Mouse (Mus musculus) CD4-positive, CD25-positive, alpha-beta regulatory T cell, adult 9 weeks (primary cell): ENCODE data around the gene Tmem179b. TPM values are rescaled to one million over a fixed set of nuclear protein-coding genes. Genes with fewer than 3 reads are reported as not detected.

Source experiments
- polyA plus RNA-seq: library from polyadenylated mRNA; unstranded; fragments of 100-300 nt; shearing (Covaris generic); gene quantifications from one replicate; pipeline ENCODE4 v1.2.1, GENCODE M21; 2017

Tmem179b gene
- polyA plus RNA-seq, 1 experiment from 2014 or later, result 189 TPM

Other genes with a start within 250 kb of the Tmem179b start
- gene Slc22a8, start 183.2 kb downstream of the Tmem179b start, polyA plus RNA-seq, result not detected
- gene Slc22a6, start 156.4 kb downstream of the Tmem179b start, polyA plus RNA-seq, result not detected
- gene Chrm1, start 110.7 kb downstream of the Tmem179b start, polyA plus RNA-seq, result not detected
- gene Slc3a2, start 51.1 kb downstream of the Tmem179b start, polyA plus RNA-seq, result 89.7 TPM
- 107 TPM for gene Wdr74, start 38.6 kb downstream of the Tmem179b start, polyA plus RNA-seq
- 1.3 TPM for gene 1700092M07Rik, start 33.7 kb downstream of the Tmem179b start, polyA plus RNA-seq
- 183 TPM for gene Stx5a, start 33.1 kb downstream of the Tmem179b start, polyA plus RNA-seq
- 267 TPM for gene Nxf1, start 17.4 kb downstream of the Tmem179b start, polyA plus RNA-seq
- gene Tmem223, start 3.5 kb downstream of the Tmem179b start, polyA plus RNA-seq, result 114 TPM
- 4.1 TPM for gene Taf6l, start 11.9 kb upstream of the Tmem179b start, polyA plus RNA-seq
- gene Polr2g, start 24.1 kb upstream of the Tmem179b start, polyA plus RNA-seq, result 194 TPM
- gene Zbtb3, start 28.1 kb upstream of the Tmem179b start, polyA plus RNA-seq, result 4.8 TPM
- gene Ttc9c, start 44.9 kb upstream of the Tmem179b start, polyA plus RNA-seq, result 52.7 TPM
- gene Hnrnpul2, start 45.5 kb upstream of the Tmem179b start, polyA plus RNA-seq, result 5.2 TPM
- gene AC129217.1, start 55.3 kb upstream of the Tmem179b start, polyA plus RNA-seq, result not detected
- gene Bscl2, start 63.0 kb upstream of the Tmem179b start, polyA plus RNA-seq, result 120 TPM
- 0.36 TPM for gene Gng3, start 64.7 kb upstream of the Tmem179b start, polyA plus RNA-seq
- 0.11 TPM for gene Lrrn4cl, start 76.3 kb upstream of the Tmem179b start, polyA plus RNA-seq
- gene Ubxn1, start 97.0 kb upstream of the Tmem179b start, polyA plus RNA-seq, result 163 TPM
- 103 TPM for gene Uqcc3, start 106.5 kb upstream of the Tmem179b start, polyA plus RNA-seq
- 88.4 TPM for gene Lbhd1, start 109.3 kb upstream of the Tmem179b start, polyA plus RNA-seq
- not detected for gene Gm49403, start 109.5 kb upstream of the Tmem179b start, polyA plus RNA-seq
- 66.5 TPM for gene 1810009A15Rik, start 114.4 kb upstream of the Tmem179b start, polyA plus RNA-seq
- not detected for gene Gm49416, start 114.5 kb upstream of the Tmem179b start, polyA plus RNA-seq
- 38.9 TPM for gene Ints5, start 118.5 kb upstream of the Tmem179b start, polyA plus RNA-seq
- gene Ganab, start 123.6 kb upstream of the Tmem179b start, polyA plus RNA-seq, result 138 TPM
- gene B3gat3, start 145.9 kb upstream of the Tmem179b start, polyA plus RNA-seq, result 27.6 TPM
- gene Rom1, start 154.9 kb upstream of the Tmem179b start, polyA plus RNA-seq, result 10.9 TPM
- gene Eml3, start 155.1 kb upstream of the Tmem179b start, polyA plus RNA-seq, result 59.8 TPM
- 130 TPM for gene Mta2, start 167.4 kb upstream of the Tmem179b start, polyA plus RNA-seq
- gene Tut1, start 179.4 kb upstream of the Tmem179b start, polyA plus RNA-seq, result 49.0 TPM
- gene Eef1g, start 192.6 kb upstream of the Tmem179b start, polyA plus RNA-seq, result 342 TPM
- 81.5 TPM for gene Ahnak, start 214.8 kb upstream of the Tmem179b start, polyA plus RNA-seq